Mouse (Mus musculus): ENCODE measurements around the gene Tjp2. TPM values are rescaled to one million over a fixed set of nuclear protein-coding genes. Genes with fewer than 3 reads are reported as not detected.

The Tjp2 gene
- total and polyA plus RNA-seq, 2 experiments, result 5.8 to 6.5 TPM

GRCm38 (mm10) chr19:24134144-24134911 lies 90.5 kb downstream of the Tjp2 start:
- Histone ChIP-seq H3K4me3 (ENCODE audit: insufficient read depth, low read depth, low read length) (no peak overlapping the region), H3K36me3 (ENCODE audit: control insufficient read depth, insufficient read depth, low read length) (peaks cover 12% of the 10 kb centered on the region), H3K27ac (replicated peaks; ENCODE audit: insufficient read depth, low read depth, low read length) (no peak overlapping the region), H3K4me1 (ENCODE audit: control insufficient read depth, insufficient read depth, low read length) (no peaks in the 10 kb centered on the region), H3K79me2 (ENCODE audit: control insufficient read depth, insufficient read depth, low read length) (no peaks in the 10 kb centered on the region; the same call in 1 of the 2 replicates), H3K27me3 (ENCODE audit: control insufficient read depth, insufficient read depth, low read length) (no peaks in the 10 kb centered on the region), H3K9ac (ENCODE audit: low read depth, low read length) (no peak overlapping the region)
- TF ChIP-seq CTCF (IDR thresholded peaks at IDR 0.05; ENCODE audit: low read depth, low read length) (no peak), POLR2A (IDR thresholded peaks at IDR 0.05; ENCODE audit: extremely low read depth, insufficient read depth, low read length) (no peak)
- DNase-seq (ENCODE audit: extremely low read depth, low read depth, low spot score), result no peak
- WGBS, result 89% methylated on average over 16 of the region's 16 CpGs

- WGBS, result 96% methylated on average over 8 of the region's 8 CpGs
- Histone ChIP-seq H3K4me3 (ENCODE audit: insufficient read depth, low read depth, low read length) (no peak overlapping the region), H3K36me3 (ENCODE audit: control insufficient read depth, insufficient read depth, low read length) (peaks cover 16% of the 10 kb centered on the region)
These were observed 101.1 kb downstream of the Tjp2 start for GRCm38 (mm10) chr19:24123534-24124290.

DNA sequence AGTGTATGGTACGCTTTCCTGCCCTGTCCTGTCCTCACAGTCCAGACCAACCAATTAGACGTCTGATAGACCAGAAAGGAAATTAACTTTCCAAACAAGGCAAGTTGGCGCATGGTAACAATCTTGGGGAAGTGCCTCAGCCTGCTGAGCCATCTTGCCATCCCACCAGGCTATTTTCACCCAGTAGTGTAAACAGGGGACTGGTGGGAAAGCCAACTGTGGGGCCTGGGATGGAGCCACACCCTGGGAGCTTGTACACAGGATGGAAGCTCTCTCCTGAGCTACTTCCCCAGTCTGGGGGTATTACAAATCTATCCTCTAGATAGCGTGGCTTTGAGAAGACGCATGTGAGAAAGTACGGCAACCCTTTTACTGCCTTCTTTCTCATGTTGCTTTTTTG lies 101.7 kb downstream of the Tjp2 start:
- TF ChIP-seq CTCF (IDR thresholded peaks at IDR 0.05; ENCODE audit: low read depth, low read length) (no peak), POLR2A (IDR thresholded peaks at IDR 0.05; ENCODE audit: extremely low read depth, insufficient read depth, low read length) (no peak)
- Histone ChIP-seq H3K79me2 (ENCODE audit: control insufficient read depth, insufficient read depth, low read length) (no peaks in the 10 kb centered on the region), H3K27ac (replicated peaks; ENCODE audit: insufficient read depth, low read depth, low read length) (no peak overlapping the region), H3K4me3 (ENCODE audit: insufficient read depth, low read depth, low read length) (no peak overlapping the region), H3K9ac (ENCODE audit: low read depth, low read length) (no peak overlapping the region), H3K4me1 (ENCODE audit: control insufficient read depth, insufficient read depth, low read length) (no peaks in the 10 kb centered on the region), H3K36me3 (ENCODE audit: control insufficient read depth, insufficient read depth, low read length) (peaks cover 18% of the 10 kb centered on the region), H3K27me3 (ENCODE audit: control insufficient read depth, insufficient read depth, low read length) (no peaks in the 10 kb centered on the region)
- WGBS, result 93% methylated on average over 6 of the region's 6 CpGs
- DNase-seq (ENCODE audit: extremely low read depth, low read depth, low spot score), result no peak

More at GRCm38 (mm10) chr19:24123534-24124290, 101.1 kb downstream of the Tjp2 start:
- Histone ChIP-seq H3K27ac (replicated peaks; ENCODE audit: insufficient read depth, low read depth, low read length) (no peak overlapping the region), H3K9ac (ENCODE audit: low read depth, low read length) (no peak overlapping the region), H3K79me2 (ENCODE audit: control insufficient read depth, insufficient read depth, low read length) (no peaks in the 10 kb centered on the region), H3K4me1 (ENCODE audit: control insufficient read depth, insufficient read depth, low read length) (no peaks in the 10 kb centered on the region), H3K27me3 (ENCODE audit: control insufficient read depth, insufficient read depth, low read length) (no peaks in the 10 kb centered on the region)
- no peak for TF ChIP-seq CTCF (IDR thresholded peaks at IDR 0.05; ENCODE audit: low read depth, low read length)
- TF ChIP-seq POLR2A (IDR thresholded peaks at IDR 0.05; ENCODE audit: extremely low read depth, insufficient read depth, low read length), result no peak
- no peak for DNase-seq (ENCODE audit: extremely low read depth, low read depth, low spot score)

GRCm38 (mm10) chr19:24122647-24123046 lies 102.2 kb downstream of the Tjp2 start:
- Histone ChIP-seq H3K9ac (ENCODE audit: low read depth, low read length) (no peak overlapping the region), H3K36me3 (ENCODE audit: control insufficient read depth, insufficient read depth, low read length) (peaks cover 21% of the 10 kb centered on the region), H3K27ac (replicated peaks; ENCODE audit: insufficient read depth, low read depth, low read length) (no peak overlapping the region), H3K79me2 (ENCODE audit: control insufficient read depth, insufficient read depth, low read length) (no peaks in the 10 kb centered on the region), H3K27me3 (ENCODE audit: control insufficient read depth, insufficient read depth, low read length) (no peaks in the 10 kb centered on the region), H3K4me1 (ENCODE audit: control insufficient read depth, insufficient read depth, low read length) (no peaks in the 10 kb centered on the region), H3K4me3 (ENCODE audit: insufficient read depth, low read depth, low read length) (no peak overlapping the region)
- no peak for DNase-seq (ENCODE audit: extremely low read depth, low read depth, low spot score)
- TF ChIP-seq CTCF (IDR thresholded peaks at IDR 0.05; ENCODE audit: low read depth, low read length) (no peak), POLR2A (IDR thresholded peaks at IDR 0.05; ENCODE audit: extremely low read depth, insufficient read depth, low read length) (no peak)
- 89% methylated on average over 9 of the region's 9 CpGs for WGBS

DNA sequence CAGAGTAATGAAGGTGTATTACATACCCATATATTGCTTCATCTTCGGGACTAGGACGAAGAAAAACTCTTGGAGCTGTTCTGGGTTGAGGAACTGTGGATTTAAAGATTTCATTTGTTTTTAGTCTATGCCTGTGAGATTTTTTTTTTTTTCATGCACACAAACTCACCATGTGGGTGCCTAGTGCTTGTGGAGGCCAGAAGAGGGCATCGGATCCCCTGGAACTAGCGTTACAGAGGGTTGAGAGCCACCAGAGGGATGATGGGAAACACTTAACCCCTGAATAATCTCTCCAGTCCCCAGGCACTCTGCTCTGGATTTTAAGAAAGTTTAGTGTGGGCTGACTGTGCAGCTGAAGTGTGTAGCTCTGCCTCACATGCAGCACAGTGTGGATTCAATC lies 104.0 kb downstream of the Tjp2 start:
- DNase-seq (ENCODE audit: extremely low read depth, low read depth, low spot score), result no peak
- TF ChIP-seq CTCF (IDR thresholded peaks at IDR 0.05; ENCODE audit: low read depth, low read length) (no peak), POLR2A (IDR thresholded peaks at IDR 0.05; ENCODE audit: extremely low read depth, insufficient read depth, low read length) (no peak)
- 91% methylated on average over 4 of the region's 4 CpGs for WGBS
- Histone ChIP-seq H3K4me1 (ENCODE audit: control insufficient read depth, insufficient read depth, low read length) (no peaks in the 10 kb centered on the region), H3K4me3 (ENCODE audit: insufficient read depth, low read depth, low read length) (no peak overlapping the region), H3K79me2 (ENCODE audit: control insufficient read depth, insufficient read depth, low read length) (no peaks in the 10 kb centered on the region), H3K27me3 (ENCODE audit: control insufficient read depth, insufficient read depth, low read length) (no peaks in the 10 kb centered on the region), H3K9ac (ENCODE audit: low read depth, low read length) (no peak overlapping the region), H3K27ac (replicated peaks; ENCODE audit: insufficient read depth, low read depth, low read length) (no peak overlapping the region), H3K36me3 (ENCODE audit: control insufficient read depth, insufficient read depth, low read length) (peaks cover 22% of the 10 kb centered on the region)

Measured in liver, adult 2 months (tissue).